Mouse (Mus musculus) layer of hippocampus, adult 18-20 months (tissue): ENCODE measurements around the gene Nars2. TPM values are rescaled to one million over a fixed set of nuclear protein-coding genes. Genes with fewer than 3 reads are reported as not detected.
A peak's percentile ranks its signal among the peaks of the same experiment; 100 is the strongest.

Experiments used
- DNase-seq, 2 experiments: peaks; one replicate each; pipeline ENCODE4 v3.0.0; 2022; ENCODE audit warnings: low spot score in 2 of 2
- total RNA-seq, 2 experiments: library from RNA; stranded (reverse); gene quantifications; 2 replicates each; pipeline ENCODE4 v1.2.3; 2021

Nars2 gene
- total RNA-seq, 2 experiments from 2014 or later: 13.5 to 16.2 TPM

- DNase-seq: no peak
Observed at GRCm38 (mm10) chr7:97071512-97071911, 120.2 kb downstream of the Nars2 start.

GRCm38 (mm10) chr7:97072061-97072460 lies 120.8 kb downstream of the Nars2 start:
- DNase-seq: no peak

DNA sequence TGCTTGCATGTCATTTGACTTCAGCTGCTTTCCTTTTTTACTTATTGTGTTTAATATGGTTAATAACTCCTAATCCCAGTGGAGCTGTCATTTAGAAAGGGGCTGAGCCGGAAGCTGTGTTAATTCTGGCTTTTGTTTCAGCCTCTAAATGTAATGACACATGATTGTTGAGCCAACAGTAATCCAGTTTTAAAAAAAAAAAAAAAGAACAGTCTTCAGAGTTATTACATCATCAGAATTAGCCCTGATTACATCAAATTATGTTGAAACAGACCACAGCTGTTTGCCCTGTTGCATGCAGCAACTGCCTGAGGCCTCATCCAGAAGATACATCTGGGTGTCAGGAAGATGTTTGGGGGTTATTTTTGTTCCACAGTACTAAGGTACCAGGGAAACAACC lies 123.7 kb downstream of the Nars2 start:
- no peak for DNase-seq

GRCm38 (mm10) chr7:97076977-97077376 lies 125.7 kb downstream of the Nars2 start:
- no peak for DNase-seq

DNA sequence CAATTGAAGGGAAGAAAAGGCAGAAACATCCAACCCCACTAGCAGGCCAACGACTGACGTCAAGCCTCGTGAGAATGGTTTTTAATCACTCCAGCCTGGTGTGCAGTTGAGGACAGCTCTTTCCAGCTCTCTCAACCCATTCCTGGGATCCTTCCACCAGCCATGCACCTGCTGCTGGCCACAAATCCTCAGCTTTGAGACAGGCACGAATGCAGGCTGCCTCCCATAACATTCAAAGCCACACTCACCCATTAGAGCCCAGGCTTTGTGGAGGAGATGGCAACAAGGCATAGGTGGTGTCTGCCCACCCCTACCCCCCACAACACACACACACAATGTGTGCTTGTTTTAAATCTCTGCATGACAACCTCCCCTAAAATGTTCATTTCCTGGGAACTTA lies 127.4 kb downstream of the Nars2 start:
- no peak for DNase-seq

DNA sequence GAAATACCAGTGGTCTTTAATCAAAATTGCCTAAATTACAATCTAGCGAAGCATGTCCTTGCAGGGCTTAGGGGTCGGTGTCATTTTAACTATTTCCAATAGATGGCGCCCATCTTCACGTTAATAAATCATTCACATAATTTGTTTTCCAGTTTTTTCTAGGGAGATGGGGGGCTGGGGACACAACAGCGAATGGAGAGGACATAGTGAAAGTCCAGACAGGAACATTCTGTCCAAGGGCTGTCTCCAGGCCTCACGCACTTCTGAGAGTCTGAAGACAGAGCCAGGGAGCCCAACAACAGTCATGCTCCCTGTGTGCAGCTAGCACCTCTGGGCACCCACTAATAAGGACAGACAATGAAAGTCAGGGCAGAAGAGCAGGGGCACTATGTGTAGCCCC lies 127.8 kb downstream of the Nars2 start:
- peak in 1 of 2 experiments; percentile 66 for DNase-seq

GRCm38 (mm10) chr7:97079651-97080365 lies 128.5 kb downstream of the Nars2 start:
- DNase-seq: no peak

DNA sequence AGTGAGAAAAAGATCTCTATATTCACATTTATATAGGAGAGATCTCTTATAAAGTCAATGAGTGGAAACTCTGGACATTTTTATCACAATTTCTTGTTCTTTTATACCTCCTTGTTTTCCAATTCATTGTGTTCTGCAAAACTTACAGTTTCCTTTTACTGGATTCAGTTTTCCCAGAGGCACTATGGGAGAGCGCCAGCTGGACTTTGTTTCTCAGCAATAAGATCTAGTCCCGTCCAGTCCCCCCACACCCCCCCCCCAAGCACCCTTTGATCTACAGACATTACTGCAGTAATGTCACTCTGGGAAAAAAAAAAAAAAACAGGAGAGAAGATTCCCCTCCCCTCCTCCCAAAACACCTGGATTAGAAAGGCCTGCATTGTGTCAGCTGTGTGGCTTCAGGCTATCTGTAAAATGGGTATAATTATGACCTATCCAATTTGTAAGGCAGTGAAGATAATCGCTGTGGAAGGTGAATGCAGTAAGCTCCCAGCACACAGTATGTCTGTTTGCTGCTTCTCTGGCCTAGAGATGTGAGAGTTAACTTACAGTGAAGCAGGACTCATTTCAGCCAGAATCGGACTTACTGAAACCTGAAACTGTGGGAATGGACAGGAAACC lies 129.4 kb downstream of the Nars2 start:
- no peak for DNase-seq

- DNase-seq: peak; percentile 41 to 55
Observed at GRCm38 (mm10) chr7:97081242-97081958, 130.1 kb downstream of the Nars2 start, which contains the start of gene Gab2. Gene Gab2 (plus strand): TSS chr7:97081586.

GRCm38 (mm10) chr7:97081959-97082218 lies 130.6 kb downstream of the Nars2 start:
- DNase-seq: no peak

DNA sequence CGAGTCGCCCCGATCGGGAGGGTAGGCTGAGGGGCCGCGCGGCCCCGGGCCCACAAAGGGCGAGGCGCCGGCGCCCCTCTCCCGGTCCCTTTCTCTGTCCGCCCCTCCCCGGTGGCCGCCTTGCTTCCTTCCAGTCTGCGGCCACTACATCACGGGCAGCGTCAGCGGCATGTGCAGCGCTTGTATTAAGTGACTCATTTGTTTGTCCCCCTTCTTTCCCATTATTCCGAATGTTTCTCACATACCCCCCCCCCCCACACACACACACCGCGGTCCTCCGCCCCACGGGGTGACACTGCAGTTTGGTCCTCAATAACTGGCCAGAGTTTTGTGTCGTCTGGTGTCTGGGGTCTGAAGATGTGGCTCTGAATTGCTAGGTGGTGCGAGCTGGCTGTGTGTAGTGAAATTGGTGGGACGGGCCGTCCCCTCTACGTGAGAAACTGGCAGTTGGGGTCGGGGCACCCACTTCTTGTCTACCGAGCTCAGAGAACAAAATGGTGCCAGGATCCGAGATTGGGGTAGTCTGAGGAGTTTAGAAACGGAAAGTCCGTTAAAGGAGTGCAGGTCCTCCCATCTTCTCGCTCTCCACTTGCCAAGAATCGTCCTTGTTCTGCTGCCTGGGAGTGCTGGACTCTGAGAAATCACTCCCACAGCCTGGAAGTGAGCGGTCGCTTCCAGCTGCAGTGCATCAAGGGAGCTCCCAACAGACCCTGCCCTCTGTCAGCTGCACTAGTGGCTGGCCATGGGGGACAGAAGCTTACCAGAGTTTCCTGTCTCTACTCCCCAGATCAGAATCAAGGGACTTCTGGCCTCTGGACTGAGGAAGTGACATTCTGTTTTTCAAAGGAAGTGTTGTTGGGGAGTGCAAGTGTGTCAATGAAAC lies 131.2 kb downstream of the Nars2 start:
- DNase-seq: no peak

DNA sequence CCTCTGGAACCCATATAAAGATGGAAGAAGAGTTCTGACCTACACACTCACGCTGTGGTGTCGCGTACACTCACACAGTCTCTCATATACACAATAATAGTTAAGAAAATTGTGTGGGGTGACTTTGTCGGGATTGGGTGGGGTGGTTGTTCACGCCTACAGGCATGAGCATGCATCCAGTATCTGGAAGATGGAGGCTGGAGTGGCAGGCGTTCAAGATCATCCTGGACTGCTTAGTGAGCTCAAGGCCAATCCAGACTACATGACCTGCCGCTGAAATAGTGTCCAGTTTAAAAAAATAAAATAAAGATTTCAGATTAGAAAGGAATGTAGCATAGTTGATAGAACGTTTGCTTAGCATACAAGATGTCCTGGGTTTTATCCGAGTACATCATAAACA lies 132.3 kb downstream of the Nars2 start:
- no peak for DNase-seq

GRCm38 (mm10) chr7:97084181-97084580 lies 132.9 kb downstream of the Nars2 start:
- DNase-seq: no peak

GRCm38 (mm10) chr7:97085291-97085690 lies 134.0 kb downstream of the Nars2 start:
- DNase-seq: peak in 1 of 2 experiments; percentile 44

DNA sequence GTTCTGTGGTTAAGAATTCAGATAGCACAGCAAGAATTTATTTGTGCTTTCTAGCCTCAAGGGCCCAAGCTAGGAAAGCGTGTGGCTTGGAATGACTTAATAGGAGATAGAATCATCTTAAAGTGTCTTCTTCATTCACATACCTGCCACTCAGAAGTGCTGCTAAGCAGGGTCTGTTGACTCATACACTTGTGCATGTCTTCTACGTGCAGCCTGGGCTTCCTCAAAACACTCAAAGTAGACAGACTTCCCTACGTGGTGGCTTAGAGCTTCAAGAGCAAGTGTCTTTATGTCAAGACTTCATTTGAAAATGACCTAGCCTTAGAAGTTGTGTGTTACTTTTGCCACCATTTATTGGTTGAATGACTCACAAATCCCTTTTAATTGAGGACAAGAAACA lies 142.9 kb downstream of the Nars2 start:
- DNase-seq: no peak

- no peak for DNase-seq
Observed at GRCm38 (mm10) chr7:97108119-97108518, 156.8 kb downstream of the Nars2 start.

Other genes with a start within 250 kb of the Nars2 start
- 10 to 100 TPM; 12.5 to 13.5 TPM for gene Gab2, start 130.1 kb downstream of the Nars2 start, total RNA-seq